Mouse (Mus musculus) thymus, adult 2 months (tissue): Measurements from ENCODE around the gene Sh2b2. TPM values are rescaled to one million over a fixed set of nuclear protein-coding genes. Genes with fewer than 3 reads are reported as not detected.
A peak's percentile ranks its signal among the peaks of the same experiment; 100 is the strongest.

Experiments
- DNase-seq: peaks from one replicate; pipeline ENCODE4 v3.0.0; 2021
- H3K27ac ChIP-seq: fragments of 200-500 bp; 2 replicates; pipeline ENCODE4 v1.5.1; 2012; ENCODE audit warnings: low read length, control low read depth; ENCODE audit not compliant: control insufficient read depth, insufficient read depth
- H3K27me3 ChIP-seq: fragments of 200-500 bp; 2 replicates; pipeline ENCODE4 v1.6.1; 2012; ENCODE audit warnings: mild to moderate bottlenecking, low read length, moderate library complexity, mixed read lengths; ENCODE audit not compliant: control insufficient read depth, insufficient read depth
- H3K36me3 ChIP-seq: fragments of 200-500 bp; 2 replicates; pipeline ENCODE4 v1.6.1; 2012; ENCODE audit warnings: mild to moderate bottlenecking, low read length, moderate library complexity; ENCODE audit not compliant: control insufficient read depth, insufficient read depth
- H3K4me1 ChIP-seq: fragments of 200-500 bp; replicated peaks from 2 replicates; pipeline ENCODE4 v1.6.1; 2012; ENCODE audit warnings: low read length; ENCODE audit not compliant: control insufficient read depth, insufficient read depth
- H3K4me3 ChIP-seq: fragments of 200-500 bp; 2 replicates; pipeline ENCODE4 v1.5.1; 2012; ENCODE audit warnings: mild to moderate bottlenecking, low read length, control low read depth, moderate library complexity; ENCODE audit not compliant: control insufficient read depth, insufficient read depth
- CTCF ChIP-seq: fragments of 200-500 bp; IDR thresholded peaks from 2 replicates; pipeline ENCODE4 v1.5.1; 2012; ENCODE audit warnings: mild to moderate bottlenecking, control low read depth, low read length, moderate library complexity, borderline replicate concordance; ENCODE audit not compliant: control insufficient read depth, poor library complexity, insufficient read depth; ENCODE audit errors: extremely low read depth
- POLR2A ChIP-seq: fragments of 200-500 bp; IDR thresholded peaks from 2 replicates; pipeline ENCODE4 v1.6.1; 2012; ENCODE audit warnings: mild to moderate bottlenecking, low read length, control low read depth, moderate library complexity; ENCODE audit not compliant: control insufficient read depth, poor library complexity, insufficient read depth; ENCODE audit errors: extremely low read depth
- WGBS: fragments of 180-500 bp; shearing (Covaris S2); methylation state at CpG from one replicate; pipeline ENCODE4 v1.1.7; 2018; 5-methylcytosine and 5-hydroxymethylcytosine counted together
- polyA plus RNA-seq: library from polyadenylated mRNA; depleted of rRNA; stranded (reverse); fragments of >200 nt; gene quantifications from 2 replicates; pipeline ENCODE4 v1.2.3, GENCODE M21; 2012

The Sh2b2 gene
- polyA plus RNA-seq, 1 experiment: 16.1 TPM

DNA sequence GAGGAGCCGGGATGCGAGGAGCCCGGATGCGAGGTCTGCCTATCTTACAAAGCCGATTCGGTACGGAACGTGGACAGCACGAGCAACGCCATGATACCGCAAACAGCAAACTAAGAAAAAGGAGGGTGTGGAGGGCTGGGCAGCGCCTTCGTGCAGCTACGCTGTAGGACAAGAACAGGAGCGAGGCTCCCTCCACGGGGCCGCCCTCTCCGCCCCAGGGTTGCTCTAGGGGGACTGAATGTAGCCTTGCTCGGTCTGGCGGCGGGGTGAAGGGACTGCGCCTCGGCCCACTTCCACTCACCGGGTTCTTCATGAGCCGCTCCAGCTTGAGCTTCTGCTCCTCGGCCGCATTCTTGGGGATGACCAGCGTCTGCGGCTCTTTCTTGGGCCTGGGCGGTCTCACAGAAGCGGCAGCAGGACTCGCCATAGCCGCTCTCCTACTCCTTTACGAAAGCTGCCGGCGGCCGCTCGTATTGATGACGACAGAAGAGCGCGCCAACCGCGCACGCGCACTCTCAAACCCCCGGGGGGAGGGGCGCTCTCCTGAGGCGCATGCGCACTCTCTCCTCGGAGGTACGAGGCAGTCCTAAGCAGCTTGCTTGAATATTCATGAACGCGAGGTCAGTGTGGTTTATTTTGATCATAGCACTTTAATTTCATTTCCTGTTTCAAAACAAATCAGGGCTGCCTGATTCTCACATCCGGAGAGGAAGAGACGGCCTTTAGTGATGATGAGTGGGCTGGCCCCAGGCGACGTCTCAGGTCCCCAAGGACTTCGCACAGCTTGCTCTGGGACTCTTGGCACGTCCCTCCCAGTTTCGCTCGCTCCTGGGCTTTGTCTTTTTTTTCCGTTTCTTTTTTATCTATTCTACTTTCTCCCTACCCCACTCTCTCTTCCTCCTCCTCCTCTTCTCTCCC lies 47.6 kb downstream of the Sh2b2 start, which contains the start of gene Prkrip1:
Prkrip1 (minus strand) TSS at position 490 of the 918 bp plus-strand sequence.
- Histone ChIP-seq H3K4me1 (peaks cover 6% of the 10 kb centered on the region), H3K27me3 (no peaks in the 10 kb centered on the region), H3K4me3 (peak within 1 kb of the TSS; percentile 82), H3K27ac (0 out of 2 replicates have a peak within 1 kb of the TSS, but pooled peaks have one; percentile 8), H3K36me3 (peaks cover 19% of the 10 kb centered on the region)
- WGBS: under 1% methylated on average over 62 of the region's 62 CpGs
- TF ChIP-seq POLR2A (peak; percentile 45; the same call in 1 of the 2 replicates), CTCF (no peak)
- peak; percentile 92 for DNase-seq

GRCm38 (mm10) chr5:136191870-136192269 lies 54.5 kb downstream of the Sh2b2 start:
- DNase-seq: no peak
- TF ChIP-seq CTCF (no peak), POLR2A (no peak)
- WGBS: 95% methylated on average over 7 of the region's 7 CpGs
- Histone ChIP-seq H3K36me3 (peaks cover 67% of the 10 kb centered on the region), H3K27ac (no peak overlapping the region), H3K4me3 (no peak overlapping the region), H3K27me3 (no peaks in the 10 kb centered on the region), H3K4me1 (no peaks in the 10 kb centered on the region)

DNA sequence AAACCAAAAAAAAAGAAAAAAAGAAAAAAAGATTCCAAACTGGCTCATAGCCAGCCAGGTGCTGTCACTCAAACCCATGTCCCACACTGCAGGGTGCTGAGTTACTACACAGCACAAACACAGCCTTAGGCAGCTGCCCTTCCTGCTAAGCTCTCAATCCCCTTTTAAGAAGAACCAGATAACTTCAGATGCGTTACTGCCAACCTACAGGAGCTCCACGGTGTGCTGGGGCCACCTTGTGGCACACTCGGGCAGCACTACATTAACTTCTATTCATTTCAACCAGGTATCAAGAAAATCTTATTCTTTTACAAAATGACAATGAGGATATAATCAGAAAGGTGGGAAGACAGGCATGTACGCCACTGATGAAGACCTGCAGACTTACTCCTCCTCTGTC lies 59.6 kb downstream of the Sh2b2 start:
- Histone ChIP-seq H3K36me3 (peaks cover 48% of the 10 kb centered on the region), H3K27ac (no peak overlapping the region), H3K4me1 (no peaks in the 10 kb centered on the region), H3K27me3 (no peaks in the 10 kb centered on the region), H3K4me3 (no peak overlapping the region)
- DNase-seq: peak; percentile 76
- TF ChIP-seq POLR2A: no peak
- TF ChIP-seq CTCF: peak; percentile 80; the same call in 1 of the 2 replicates
- 25% methylated on average over 4 of the region's 4 CpGs for WGBS

GRCm38 (mm10) chr5:136183766-136184165 lies 62.6 kb downstream of the Sh2b2 start:
- no peak overlapping the region for H3K4me3 ChIP-seq
- no peak overlapping the region for H3K27ac ChIP-seq
- no peak for DNase-seq
- H3K36me3 ChIP-seq: peaks cover 47% of the 10 kb centered on the region
- no peak for TF ChIP-seq CTCF
- TF ChIP-seq POLR2A: no peak
- no peaks in the 10 kb centered on the region for H3K4me1 ChIP-seq
- no peaks in the 10 kb centered on the region for H3K27me3 ChIP-seq
- WGBS: 91% methylated on average over 7 of the region's 7 CpGs

- 85% methylated on average over 4 of the region's 4 CpGs for whole genome bisulfite sequencing
- Histone ChIP-seq H3K27me3 (no peaks in the 10 kb centered on the region), H3K4me3 (no peak overlapping the region), H3K4me1 (no peaks in the 10 kb centered on the region), H3K36me3 (peaks cover 39% of the 10 kb centered on the region), H3K27ac (no peak overlapping the region)
- no peak for DNase-seq
- no peak for TF ChIP-seq CTCF
Measured at GRCm38 (mm10) chr5:136182830-136183229, 63.5 kb downstream of the Sh2b2 start.

DNA sequence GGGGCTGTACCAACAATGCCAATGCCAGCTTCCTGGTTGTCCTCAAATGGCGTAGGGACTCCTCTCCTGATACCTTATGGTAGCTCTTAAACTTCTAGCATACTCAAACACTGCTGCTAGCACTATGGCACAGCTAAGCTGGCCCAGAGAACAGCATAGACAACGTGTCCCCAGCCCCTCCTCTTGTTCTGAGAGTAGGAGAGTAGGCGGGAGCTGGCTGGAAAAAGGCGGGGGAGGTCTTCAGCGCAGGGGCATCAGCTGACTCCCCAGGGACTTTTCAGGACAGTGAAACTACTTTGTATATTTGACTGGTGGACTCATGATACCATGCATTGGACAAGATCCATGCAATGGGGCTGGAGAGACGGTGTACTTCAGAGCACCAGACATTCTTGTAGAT lies 64.3 kb downstream of the Sh2b2 start:
- H3K36me3 ChIP-seq: peaks cover 37% of the 10 kb centered on the region
- WGBS: 93% methylated on average over 6 of the region's 6 CpGs

GRCm38 (mm10) chr5:136181197-136181596 lies 65.2 kb downstream of the Sh2b2 start:
- no peaks in the 10 kb centered on the region for H3K27me3 ChIP-seq
- no peak for DNase-seq
- no peaks in the 10 kb centered on the region for H3K4me1 ChIP-seq
- no peak overlapping the region for H3K4me3 ChIP-seq
- no peak for TF ChIP-seq POLR2A
- TF ChIP-seq CTCF: no peak
- no peak overlapping the region for H3K27ac ChIP-seq
- 97% methylated on average over 6 of the region's 6 CpGs for WGBS
- peaks cover 37% of the 10 kb centered on the region for H3K36me3 ChIP-seq

More for the DNA sequence above, 64.3 kb downstream of the Sh2b2 start:
- no peak for TF ChIP-seq CTCF
- TF ChIP-seq POLR2A: no peak
- H3K27me3 ChIP-seq: no peaks in the 10 kb centered on the region
- H3K4me3 ChIP-seq: no peak overlapping the region
- no peak overlapping the region for H3K27ac ChIP-seq
- DNase-seq: no peak
- H3K4me1 ChIP-seq: no peaks in the 10 kb centered on the region
